Mouse (Mus musculus): ENCODE results near the gene Sult1d1. TPM values are rescaled to one million over a fixed set of nuclear protein-coding genes. Genes with fewer than 3 reads are reported as not detected.

Gene Sult1d1
- total RNA-seq, 2 experiments from 2014 or later = not detected

Other genes with a start within 250 kb of the Sult1d1 start
- gene Ugt2a3, start 231.8 kb downstream of the Sult1d1 start, total RNA-seq (2015; ENCODE audit: low replicate concordance) = not detected in 2 replicates
- gene Ugt2a3, start 231.8 kb downstream of the Sult1d1 start, total RNA-seq (2017; ENCODE audit: low replicate concordance) = not detected in 2 replicates
- gene Ugt2b38, start 144.8 kb downstream of the Sult1d1 start, total RNA-seq (2015; ENCODE audit: low replicate concordance) = not detected in 2 replicates
- gene Ugt2b38, start 144.8 kb downstream of the Sult1d1 start, total RNA-seq (2017; ENCODE audit: low replicate concordance) = not detected in 2 replicates
- gene Ugt2a2, start 86.8 kb downstream of the Sult1d1 start, total RNA-seq (2015; ENCODE audit: low replicate concordance) = not detected in 2 replicates
- not detected in 2 replicates for gene Ugt2a2, start 86.8 kb downstream of the Sult1d1 start, total RNA-seq (2017; ENCODE audit: low replicate concordance)
- not detected in 2 replicates for gene Gm43638, start 82.2 kb downstream of the Sult1d1 start, total RNA-seq (2015; ENCODE audit: low replicate concordance)
- gene Gm43638, start 82.2 kb downstream of the Sult1d1 start, total RNA-seq (2017; ENCODE audit: low replicate concordance) = not detected in 2 replicates
- gene Ugt2a1, start 78.2 kb downstream of the Sult1d1 start, total RNA-seq (2015; ENCODE audit: low replicate concordance) = not detected in 2 replicates
- not detected in 2 replicates for gene Ugt2a1, start 78.2 kb downstream of the Sult1d1 start, total RNA-seq (2017; ENCODE audit: low replicate concordance)
- not detected in 2 replicates for gene Sult1b1, start 30.8 kb downstream of the Sult1d1 start, total RNA-seq (2015; ENCODE audit: low replicate concordance)
- gene Sult1b1, start 30.8 kb downstream of the Sult1d1 start, total RNA-seq (2017; ENCODE audit: low replicate concordance) = not detected in 2 replicates
- not detected in 2 replicates for gene Sult1e1, start 22.6 kb upstream of the Sult1d1 start, total RNA-seq (2015; ENCODE audit: low replicate concordance)
- gene Sult1e1, start 22.6 kb upstream of the Sult1d1 start, total RNA-seq (2017; ENCODE audit: low replicate concordance) = not detected in 2 replicates
- gene Csn1s1, start 97.2 kb upstream of the Sult1d1 start, total RNA-seq (2015; ENCODE audit: low replicate concordance) = not detected in 2 replicates
- not detected in 2 replicates for gene Csn1s1, start 97.2 kb upstream of the Sult1d1 start, total RNA-seq (2017; ENCODE audit: low replicate concordance)
- not detected in 2 replicates for gene Csn2, start 130.6 kb upstream of the Sult1d1 start, total RNA-seq (2015; ENCODE audit: low replicate concordance)
- not detected in 2 replicates for gene Csn2, start 130.6 kb upstream of the Sult1d1 start, total RNA-seq (2017; ENCODE audit: low replicate concordance)
- not detected in 2 replicates for gene Csn1s2a, start 205.5 kb upstream of the Sult1d1 start, total RNA-seq (2015; ENCODE audit: low replicate concordance)
- gene Csn1s2a, start 205.5 kb upstream of the Sult1d1 start, total RNA-seq (2017; ENCODE audit: low replicate concordance) = not detected in 2 replicates
- gene Csn1s2b, start 239.1 kb upstream of the Sult1d1 start, total RNA-seq (2015; ENCODE audit: low replicate concordance) = not detected in 2 replicates
- gene Csn1s2b, start 239.1 kb upstream of the Sult1d1 start, total RNA-seq (2017; ENCODE audit: low replicate concordance) = not detected in 2 replicates

All from erythroid progenitor cell, adult 5-6 weeks (primary cell).